Mouse (Mus musculus): ENCODE data around the gene Brwd1.
"Not testable (repeated sequence)": the region's sequence is repeated elsewhere in the genome, so short reads cannot be mapped to it uniquely, and the experiment has no call there.

Gene Brwd1

DNA sequence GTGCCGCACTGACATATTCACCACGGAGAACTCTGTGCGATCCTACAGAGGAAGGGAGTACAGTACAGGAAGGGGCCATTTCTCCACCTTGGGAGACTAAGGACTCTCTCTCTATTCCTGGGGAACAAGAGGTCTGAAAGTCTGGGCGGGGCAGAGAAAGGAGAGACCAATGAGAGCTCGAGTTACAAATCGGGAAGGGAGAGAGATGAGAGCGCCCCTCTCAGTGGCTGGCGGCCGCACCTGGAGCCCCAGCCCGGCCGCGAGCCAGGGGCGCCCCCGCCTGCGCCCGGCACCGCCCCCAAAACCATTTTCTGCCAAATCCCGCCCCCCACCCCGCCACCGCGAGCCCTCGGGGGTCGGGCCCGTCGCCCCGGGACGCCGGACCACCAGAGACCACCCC lies 995 bp downstream of the Brwd1 start:
- DNase-seq (ENCODE audit: low read depth, low spot score) = peak; percentile 62

DNA sequence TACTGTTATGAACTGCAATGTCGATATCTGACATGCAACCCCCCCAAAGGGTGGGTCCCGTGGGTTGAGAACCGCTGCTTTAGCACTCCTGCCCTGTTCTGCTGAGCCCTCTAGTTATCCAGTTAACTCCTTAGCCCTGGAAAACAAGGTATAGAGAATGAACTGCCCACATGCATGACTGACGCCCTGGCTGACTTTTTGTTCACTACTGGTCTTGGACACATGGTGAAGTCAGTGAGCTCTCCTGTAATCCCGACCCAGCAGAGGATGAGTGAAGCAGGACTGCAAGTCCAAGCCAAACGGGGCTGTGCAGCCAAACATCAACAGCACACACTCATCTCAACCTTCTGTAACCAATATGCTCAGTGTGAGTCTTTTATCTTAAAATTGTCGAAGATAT lies 1.8 kb downstream of the Brwd1 start:
- no peak for DNase-seq (ENCODE audit: low read depth, low spot score)

DNA sequence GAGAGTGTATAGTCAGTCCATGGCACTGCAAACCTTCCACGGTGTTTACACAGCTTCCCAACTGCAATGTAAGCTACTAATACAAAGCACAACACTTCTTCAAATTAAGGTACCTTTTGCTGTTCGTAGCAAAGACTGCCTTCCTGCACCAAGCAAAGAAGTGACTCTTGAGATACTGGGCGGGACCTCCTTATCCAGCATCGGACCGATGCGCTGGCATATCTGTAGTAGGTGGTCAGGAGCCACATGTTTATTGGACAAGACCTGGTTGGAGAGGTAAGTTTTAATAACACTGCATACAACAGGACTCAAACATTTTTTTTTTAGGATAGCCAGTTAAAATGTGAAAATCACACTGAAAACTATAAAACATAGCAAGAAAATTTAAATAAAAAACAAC lies 14.0 kb downstream of the Brwd1 start:
- no peak for DNase-seq (ENCODE audit: low read depth, low spot score)

DNA sequence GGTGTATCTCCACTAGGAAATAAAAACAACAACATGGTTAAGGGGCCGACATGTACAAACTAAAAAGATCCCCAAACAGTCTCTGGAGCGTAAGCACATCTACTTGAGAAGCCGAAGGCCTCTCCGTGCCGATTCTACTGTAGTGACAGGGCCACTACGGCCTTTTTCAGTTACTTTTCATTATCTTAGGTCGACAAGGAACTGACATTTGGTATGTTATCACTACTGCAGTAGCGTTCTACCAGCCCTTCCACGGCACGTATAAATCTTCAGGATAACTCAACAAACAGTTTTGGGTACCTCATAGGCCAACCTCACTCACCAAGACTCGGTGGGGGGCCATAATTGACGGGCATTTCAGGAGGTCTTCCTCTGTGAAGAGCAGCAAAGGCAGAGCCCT lies 16.2 kb downstream of the Brwd1 start:
- no peak for DNase-seq (ENCODE audit: low read depth, low spot score)

DNA sequence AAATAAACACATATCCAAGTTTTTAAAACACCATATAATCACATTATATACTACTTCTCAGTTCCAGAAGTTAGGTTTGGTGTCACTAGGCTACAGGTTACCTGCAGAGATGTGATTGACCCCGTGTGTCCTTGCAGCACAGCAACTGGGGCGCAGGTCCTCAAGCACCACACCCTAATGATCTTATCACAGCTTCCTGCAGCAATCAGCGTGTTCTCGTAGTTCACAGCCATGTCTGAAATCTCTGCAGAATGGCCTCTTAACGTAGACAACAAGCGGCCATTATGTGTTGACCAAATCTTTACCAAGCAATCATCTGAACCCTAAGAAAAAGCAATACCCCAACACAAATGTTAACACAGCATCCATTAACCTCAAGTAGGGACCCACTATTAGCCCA lies 17.7 kb downstream of the Brwd1 start:
- no peak for DNase-seq (ENCODE audit: low read depth, low spot score)

DNA sequence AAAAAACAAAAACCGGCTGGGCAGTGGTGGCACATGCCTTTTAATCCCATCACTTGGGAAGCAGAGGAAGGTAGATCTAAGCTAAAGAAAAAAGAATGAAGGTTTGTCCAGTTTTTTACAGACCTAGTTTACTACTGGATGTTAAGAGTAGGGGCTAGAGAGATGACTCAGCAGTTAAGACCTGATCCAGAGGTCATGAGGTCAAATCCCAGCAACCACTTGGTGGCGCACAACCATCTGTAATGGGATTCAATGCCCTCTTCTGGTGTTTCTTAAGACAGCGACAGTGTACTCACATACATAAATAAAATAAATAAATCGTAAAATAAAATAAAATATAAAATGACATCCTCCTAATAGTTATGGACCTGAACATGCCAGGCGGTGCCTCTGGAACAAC lies 38.2 kb downstream of the Brwd1 start:
- DNase-seq (ENCODE audit: low read depth, low spot score) = peak; percentile 43

DNA sequence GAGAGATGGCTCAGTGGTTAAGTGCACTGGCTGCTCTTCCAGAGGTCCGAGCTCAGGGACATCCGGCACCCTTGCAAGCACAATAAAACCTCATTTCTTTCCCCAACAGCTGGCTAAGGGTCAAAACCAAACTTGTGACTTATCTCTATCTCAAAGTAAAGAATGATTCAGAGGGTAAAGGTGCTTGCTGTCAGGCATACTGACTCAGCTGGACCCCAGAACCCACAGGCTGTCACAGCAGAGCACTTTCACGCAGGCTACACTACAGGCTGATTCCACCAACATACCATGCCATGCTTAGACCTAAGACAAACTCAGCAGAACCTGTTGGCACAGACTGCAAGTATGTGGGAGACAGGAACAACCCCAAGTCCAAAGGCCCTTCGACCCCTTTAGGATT lies 41.6 kb downstream of the Brwd1 start:
- no peak for DNase-seq (ENCODE audit: low read depth, low spot score)

DNA sequence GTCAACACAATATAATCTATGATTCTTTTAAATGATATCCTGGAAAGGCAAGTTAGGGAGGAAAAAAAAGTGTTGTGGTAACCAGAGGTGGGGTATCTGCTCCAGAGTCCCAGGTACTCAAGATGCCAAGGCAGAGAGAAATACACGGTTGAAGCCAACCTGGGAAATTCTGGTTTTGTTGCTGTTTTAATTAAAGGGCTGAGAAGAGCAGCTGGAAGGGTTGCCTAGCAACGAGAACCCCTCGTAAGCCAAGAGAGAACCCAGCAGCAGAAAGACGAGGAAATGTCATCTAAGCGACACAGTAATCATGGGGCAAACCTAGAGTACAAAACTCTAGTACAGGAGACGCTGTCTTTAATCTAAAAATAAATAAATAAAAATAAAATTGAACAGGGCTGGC lies 42.8 kb downstream of the Brwd1 start:
- DNase-seq (ENCODE audit: low read depth, low spot score) = no peak

DNA sequence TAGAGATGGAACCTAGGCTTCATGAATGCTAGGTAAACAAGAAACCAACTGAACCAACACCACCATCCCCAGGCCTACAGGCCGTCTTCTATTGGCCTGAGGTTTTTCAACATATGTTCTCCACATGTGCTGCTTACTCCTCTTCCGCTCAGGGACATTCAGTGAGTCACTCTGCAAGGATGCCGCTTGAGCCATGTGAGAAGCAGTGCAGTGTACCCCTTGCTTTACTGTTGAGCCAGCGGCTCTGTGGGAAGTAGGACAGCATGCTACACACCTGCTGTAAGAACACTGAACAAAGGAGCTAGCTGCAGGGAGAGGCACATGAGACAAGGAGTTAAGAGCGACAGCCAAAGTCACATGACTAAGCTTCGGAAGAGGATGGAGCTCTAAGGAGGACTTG lies 47.9 kb downstream of the Brwd1 start:
- DNase-seq (ENCODE audit: low read depth, low spot score) = no peak

DNA sequence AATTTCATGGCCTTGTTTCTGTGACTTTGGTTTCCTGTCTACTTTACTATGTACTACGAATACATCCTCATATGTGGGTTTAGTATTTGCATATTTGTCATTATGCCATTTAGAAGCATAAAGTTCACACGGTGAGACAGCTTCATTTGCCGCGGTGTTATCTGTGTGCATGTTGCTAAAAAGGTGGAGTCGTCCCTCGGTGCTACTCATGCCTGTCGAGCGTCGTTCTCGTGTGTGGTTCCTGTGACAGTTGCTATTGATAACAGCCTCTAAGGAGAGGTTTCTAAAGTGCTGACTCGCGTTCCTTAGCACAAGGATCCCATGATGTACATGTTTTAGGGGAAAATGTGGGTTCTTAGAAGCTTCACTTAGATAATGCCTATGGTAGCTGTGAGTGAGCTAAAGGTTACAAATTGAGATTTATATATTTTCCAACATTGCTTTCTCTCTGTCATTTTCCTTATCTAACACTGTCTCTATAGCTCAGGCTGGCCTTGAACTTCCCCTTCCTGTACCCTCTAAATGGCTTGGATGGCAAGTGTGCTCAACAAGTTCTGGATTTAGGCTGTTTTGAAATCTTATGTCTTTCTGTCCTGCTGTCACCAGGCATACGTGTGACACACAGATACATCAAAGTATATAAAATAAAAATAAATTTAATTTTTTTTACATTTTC lies 49.8 kb downstream of the Brwd1 start:
- no peak for DNase-seq (ENCODE audit: low read depth, low spot score)

DNA sequence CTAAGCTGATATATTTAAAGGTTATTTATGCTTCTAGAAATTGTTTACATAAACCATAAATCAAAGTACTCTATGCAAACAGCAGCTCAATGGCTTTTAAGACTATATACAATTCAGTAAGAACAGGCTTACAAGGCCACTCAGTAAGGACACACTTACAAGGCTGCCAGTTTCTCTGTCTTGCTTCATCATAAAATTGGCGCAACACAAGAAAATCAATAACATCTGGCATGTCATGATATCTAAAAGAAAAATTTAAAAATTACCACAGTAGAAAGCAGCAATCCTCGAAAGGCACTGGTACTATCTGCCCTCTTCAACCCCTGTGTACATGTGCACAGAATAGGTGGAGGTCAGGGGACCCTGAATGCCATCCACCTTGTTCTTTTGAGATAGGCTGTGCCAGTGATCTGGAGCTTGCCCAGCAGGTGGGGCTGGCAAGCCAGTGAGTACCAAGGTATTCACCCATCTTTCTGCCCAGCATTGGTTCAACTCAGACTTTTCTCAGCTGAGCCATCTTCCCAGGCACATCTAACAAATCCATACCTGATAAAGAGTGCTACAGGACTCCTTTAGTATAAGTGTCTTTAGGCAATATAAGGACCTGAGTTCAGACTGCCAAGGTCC lies 51.7 kb downstream of the Brwd1 start:
- no peak for DNase-seq (ENCODE audit: low read depth, low spot score)

DNA sequence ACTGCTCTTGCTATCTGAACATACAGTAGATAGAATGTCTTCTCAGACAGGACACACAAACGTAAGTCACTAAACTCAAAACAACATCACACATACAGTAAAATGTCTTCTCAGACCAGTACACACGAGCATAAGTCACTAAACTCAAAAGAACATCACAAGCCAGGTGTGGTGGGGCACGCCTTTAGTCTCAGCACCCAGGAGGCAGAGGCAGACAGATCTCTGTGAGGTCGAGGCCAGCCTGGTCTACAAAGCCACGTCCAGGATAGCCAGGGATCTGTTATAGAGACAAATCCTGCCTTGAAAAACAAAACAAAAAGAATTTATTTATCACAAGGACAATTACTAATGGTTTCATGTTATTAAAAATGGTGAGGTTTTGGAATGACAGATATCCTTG lies 56.1 kb downstream of the Brwd1 start:
- DNase-seq (ENCODE audit: low read depth, low spot score) = no peak

DNA sequence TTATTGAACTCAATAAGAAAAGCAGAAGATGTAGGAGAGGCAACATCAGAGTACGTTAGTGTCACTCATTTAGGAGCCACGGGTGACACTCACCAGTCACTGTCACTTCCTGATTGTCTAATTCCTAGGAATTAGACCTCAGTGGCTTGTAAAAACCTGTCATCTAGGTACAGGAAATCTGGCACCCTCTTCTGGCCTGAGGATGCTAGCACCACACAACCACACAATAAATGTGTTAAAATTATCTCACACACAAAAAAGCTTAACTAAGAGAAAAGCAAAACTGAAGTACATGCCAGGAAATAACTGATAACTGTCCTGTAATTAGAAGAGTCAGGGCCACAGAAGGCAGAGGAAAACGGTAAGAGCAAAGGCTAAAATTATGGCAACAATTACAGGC lies 57.1 kb downstream of the Brwd1 start:
- no peak for DNase-seq (ENCODE audit: low read depth, low spot score)

DNA sequence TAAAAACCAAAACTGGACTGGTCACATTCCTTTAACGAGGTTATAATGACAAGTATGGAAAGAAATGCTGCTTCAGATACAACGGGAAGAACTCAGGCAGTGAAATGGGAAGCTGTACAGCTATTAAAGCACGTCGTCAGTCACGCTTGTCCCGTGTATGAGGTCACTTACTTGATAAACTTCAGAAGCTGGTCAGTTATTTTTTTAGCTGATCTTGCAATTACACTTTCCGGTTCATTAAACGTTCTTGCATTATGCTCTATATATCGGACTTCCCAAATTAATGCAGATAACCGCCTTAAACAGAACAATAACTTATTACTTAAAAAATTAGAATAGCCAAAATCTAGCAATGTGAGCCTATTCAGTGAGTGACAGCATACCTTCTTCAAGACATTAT lies 61.3 kb downstream of the Brwd1 start:
- DNase-seq (ENCODE audit: low read depth, low spot score) = no peak

DNA sequence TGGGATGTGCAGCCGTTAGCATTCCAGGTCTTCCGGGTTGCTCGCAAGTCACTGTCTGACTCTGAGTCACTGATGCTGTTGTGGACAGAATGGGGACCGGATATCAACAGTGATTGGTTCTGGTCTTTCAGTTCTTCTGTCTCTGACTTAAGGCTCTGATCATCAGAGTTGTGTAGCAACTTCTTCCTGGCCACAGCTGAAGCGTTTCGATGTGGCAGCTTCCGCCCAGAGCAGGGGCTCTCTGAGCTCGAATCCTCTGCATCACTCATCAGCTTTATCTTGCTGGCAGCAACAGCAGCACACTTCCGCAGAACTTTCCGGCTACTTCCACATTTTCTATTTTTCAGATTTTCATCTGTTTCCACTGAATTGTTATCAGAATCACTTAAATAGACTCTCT lies 73.2 kb downstream of the Brwd1 start:
- DNase-seq (ENCODE audit: low read depth, low spot score) = not testable (repeated sequence)

DNA sequence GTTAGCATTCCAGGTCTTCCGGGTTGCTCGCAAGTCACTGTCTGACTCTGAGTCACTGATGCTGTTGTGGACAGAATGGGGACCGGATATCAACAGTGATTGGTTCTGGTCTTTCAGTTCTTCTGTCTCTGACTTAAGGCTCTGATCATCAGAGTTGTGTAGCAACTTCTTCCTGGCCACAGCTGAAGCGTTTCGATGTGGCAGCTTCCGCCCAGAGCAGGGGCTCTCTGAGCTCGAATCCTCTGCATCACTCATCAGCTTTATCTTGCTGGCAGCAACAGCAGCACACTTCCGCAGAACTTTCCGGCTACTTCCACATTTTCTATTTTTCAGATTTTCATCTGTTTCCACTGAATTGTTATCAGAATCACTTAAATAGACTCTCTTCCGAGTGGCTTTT lies 78.0 kb downstream of the Brwd1 start:
- DNase-seq (ENCODE audit: low read depth, low spot score) = not testable (repeated sequence)

DNA sequence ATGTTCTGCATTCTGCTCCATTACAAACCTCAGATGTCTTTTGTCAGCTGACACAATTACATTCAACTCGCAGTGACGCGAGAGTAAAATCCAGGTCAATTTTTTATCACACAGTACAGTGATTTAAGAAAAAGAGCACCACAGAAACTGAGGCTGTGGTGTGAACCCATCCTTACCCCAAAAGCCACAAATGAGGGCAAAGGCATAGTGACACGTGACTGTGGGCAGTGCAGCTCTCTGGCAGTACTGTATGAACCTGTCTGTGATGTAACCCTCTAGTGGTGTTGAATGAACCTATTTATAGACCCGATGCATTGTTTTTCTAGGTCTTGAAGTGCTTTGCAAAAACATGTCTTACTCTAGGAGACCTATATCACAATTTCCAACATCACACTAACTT lies 83.0 kb downstream of the Brwd1 start:
- no peak for DNase-seq (ENCODE audit: low read depth, low spot score)

DNA sequence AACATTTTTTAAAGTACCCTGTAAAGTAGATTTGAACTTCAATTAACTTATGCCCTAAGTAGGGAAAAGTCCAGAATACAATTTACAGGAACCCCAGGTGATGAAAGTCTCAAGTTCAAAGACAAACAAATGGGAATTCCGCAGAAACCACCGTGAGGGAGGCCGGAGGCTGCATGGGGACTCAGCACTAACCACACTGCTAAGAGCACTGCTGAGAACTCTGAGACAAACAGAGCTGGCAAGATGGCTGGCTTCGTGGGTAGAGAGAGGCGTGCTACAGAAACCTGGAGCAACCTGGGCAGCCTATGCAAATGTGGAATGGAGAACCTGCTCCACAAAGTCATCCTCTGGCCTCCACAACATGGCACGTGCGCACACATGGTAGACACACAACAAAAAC lies 86.2 kb downstream of the Brwd1 start:
- DNase-seq (ENCODE audit: low read depth, low spot score) = no peak

DNA sequence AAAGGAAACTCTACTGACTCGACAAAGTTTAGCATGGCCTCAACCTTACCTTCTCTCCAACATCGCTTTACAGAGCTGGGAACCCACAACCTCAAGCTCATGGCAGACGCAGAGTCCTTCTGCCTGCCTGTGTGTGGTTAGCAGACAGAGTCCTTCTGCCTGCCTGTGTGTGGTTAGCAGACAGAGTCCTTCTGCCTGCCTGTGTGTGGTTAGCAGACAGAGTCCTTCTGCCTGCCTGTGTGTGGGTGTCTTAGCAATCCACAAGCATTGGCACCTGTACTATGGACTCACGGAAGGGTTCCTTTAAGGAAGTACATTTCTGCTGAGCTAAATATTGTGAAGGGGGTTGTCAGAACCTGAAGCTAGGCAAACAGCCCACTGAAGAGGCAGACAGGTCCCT lies 87.8 kb downstream of the Brwd1 start:
- not testable (repeated sequence) for DNase-seq (ENCODE audit: low read depth, low spot score)

DNA sequence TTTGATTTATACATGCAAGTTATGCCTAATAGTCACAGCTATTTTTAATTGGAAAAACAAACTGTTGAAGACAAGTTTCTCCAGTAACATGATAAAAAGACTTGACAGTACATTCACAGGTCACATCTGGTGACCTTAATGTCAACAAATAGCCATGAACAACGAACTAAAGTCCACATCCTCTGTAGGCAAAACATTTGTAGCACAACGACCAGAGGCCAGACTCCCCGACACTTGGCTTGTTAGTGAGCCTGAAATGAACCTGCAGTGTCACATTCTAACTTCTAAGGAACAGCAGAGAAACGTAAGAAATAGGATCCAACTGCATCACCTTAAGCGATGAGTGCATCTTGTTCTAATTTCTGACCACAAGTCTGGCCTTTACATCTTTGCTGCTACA lies 89.7 kb downstream of the Brwd1 start:
- no peak for DNase-seq (ENCODE audit: low read depth, low spot score)

DNA sequence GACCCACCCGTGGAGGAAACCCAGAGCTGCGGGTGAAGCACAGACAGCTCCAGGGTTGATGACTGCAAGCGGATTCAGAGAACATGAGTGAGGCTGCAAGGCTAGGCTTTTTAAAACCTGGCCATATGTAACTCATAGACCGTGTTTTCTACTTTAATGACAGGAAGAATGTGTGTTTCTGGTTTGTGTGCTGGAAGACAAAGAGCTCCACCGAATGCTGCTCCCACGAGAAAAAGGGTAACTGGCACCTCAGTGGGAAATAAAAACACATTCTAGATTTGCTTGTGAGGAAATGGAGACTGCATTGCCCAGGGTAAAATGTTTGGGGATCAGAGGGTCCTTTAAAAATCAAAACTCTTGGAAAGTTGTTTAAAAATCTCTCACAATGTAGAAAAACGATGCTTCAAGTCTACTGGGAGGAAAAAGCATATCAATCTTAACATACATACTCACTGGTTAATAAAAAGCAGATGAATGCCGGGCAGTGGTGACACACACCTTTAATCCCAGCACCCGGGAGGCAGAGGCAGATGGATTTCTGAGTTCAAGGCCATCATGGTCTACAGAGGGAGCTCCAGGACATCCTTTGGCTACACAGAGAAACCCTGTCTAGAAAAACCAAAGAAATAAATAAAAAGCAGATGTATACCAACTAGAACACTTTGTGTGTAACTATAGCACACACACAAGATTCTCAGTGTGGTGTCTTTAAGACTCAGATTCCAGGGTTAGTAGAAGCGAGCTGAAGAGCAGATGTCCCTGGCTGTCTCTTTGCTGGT lies 91.0 kb downstream of the Brwd1 start:
- DNase-seq (ENCODE audit: low read depth, low spot score) = no peak

DNA sequence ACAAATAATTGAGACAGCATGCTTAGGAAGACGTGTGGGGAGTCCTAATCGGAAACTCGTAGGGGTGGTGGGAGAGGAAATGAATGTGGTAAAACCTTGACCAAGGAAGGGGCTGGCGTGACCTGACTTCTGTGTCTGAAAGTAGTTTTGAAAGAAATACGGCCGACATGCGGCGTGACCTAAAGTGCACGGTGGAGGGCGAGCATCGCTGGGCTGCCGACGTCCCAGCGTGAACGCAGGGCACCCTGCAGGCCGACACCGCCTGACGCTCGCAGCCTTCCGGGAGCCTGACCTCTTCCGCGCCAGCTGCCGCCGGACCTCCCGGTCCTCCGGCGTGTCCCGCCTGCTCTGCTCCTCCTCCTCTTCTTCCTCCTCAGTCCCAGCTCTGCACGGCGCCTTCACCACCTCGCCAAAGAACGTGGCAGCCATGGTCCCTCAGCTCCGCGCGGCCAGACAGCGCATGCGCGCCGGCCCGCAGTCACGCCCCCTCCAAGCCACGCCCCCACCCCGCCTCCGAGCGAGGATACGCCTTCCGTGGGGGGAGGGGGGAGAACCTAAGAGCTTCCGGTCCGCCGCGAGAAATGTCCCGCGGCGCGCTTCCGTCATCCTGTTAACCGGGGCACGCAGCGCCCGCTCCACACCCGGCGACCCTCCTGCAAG lies 91.7 kb downstream of the Brwd1 start, which contains the start of gene Psmg1:
Psmg1 (minus strand) TSS at position 499 of the 660 bp plus-strand sequence.
- peak; percentile 88 for DNase-seq (ENCODE audit: low read depth, low spot score)
